Mouse (Mus musculus) heart, postnatal 14 days (tissue): Measurements from ENCODE around the gene Lrrc49. TPM values are rescaled to one million over a fixed set of nuclear protein-coding genes. Genes with fewer than 3 reads are reported as not detected.

Experiments
- DNase-seq, 2 experiments: peaks; one replicate each; pipeline ENCODE4 v3.0.0; 2021 to 2022
- intact Hi-C: fragments of 180-260 bp; cut with DNase I; formaldehyde crosslinking; loops from one replicate; pipeline ENCODE4 v1.15.1; 2025
- long read RNA-seq, 2 experiments: library from polyadenylated mRNA; stranded (forward); transcript quantifications; one replicate each; pipeline ENCODE4 v2.0.0; 2021
- total RNA-seq, 2 experiments: library from RNA; stranded (reverse); gene quantifications; 2 replicates each; pipeline ENCODE4 v1.2.3; 2021

Lrrc49 gene
- total RNA-seq, result 1 to 10 TPM; 5.7 to 6.8 TPM
- long read RNA-seq, experiment 1, partial matches to known transcripts, result 0 of 3 reads
- long read RNA-seq, experiment 1, other reads (novel, unspliced or antisense), result 0 of 3 reads
- long read RNA-seq, experiment 2, partial matches to known transcripts, result 0 of 2 reads
- long read RNA-seq, experiment 2, other reads (novel, unspliced or antisense), result 1 of 2 reads

GRCm38 (mm10) chr9:60687891-60688324 lies at the start of gene Lrrc49:
Gene Lrrc49 (minus strand): TSS chr9:60688158.
- intact Hi-C loops, result no loop called here
- peak; percentile 89 to 93 for DNase-seq

GRCm38 (mm10) chr9:60734321-60734720 lies 46.4 kb upstream of the Lrrc49 start:
- intact Hi-C loops, result no loop called here

GRCm38 (mm10) chr9:60724968-60725367 lies 37.0 kb upstream of the Lrrc49 start:
- intact Hi-C loops, result no loop called here
- no peak for DNase-seq

More at GRCm38 (mm10) chr9:60734321-60734720, 46.4 kb upstream of the Lrrc49 start:
- DNase-seq, result no peak

GRCm38 (mm10) chr9:60719687-60720086 lies 31.7 kb upstream of the Lrrc49 start:
- intact Hi-C loops, result loop anchor here (5.0 kb wide), 1 partner anchor 138 kb away; no protein-coding TSS in a partner anchor
- no peak for DNase-seq

GRCm38 (mm10) chr9:60718284-60718683 lies 30.3 kb upstream of the Lrrc49 start:
- DNase-seq, result peak; percentile 62 to 77
- intact Hi-C loops, result loop anchor here (1.0 to 5.0 kb wide), 2 partner anchors 26 to 139 kb away; no protein-coding TSS in a partner anchor

- DNase-seq, result peak in 1 of 2 experiments; percentile 11
- intact Hi-C loops, result loop anchor here (5.0 kb wide), 1 partner anchor 141 kb away; no protein-coding TSS in a partner anchor
These were observed 27.9 kb upstream of the Lrrc49 start for GRCm38 (mm10) chr9:60715828-60716227.

GRCm38 (mm10) chr9:60715271-60715670 lies 27.3 kb upstream of the Lrrc49 start:
- DNase-seq, result no peak
- intact Hi-C loops, result loop anchor here (5.0 kb wide), 1 partner anchor 142 kb away; no protein-coding TSS in a partner anchor

GRCm38 (mm10) chr9:60714191-60714590 lies 26.2 kb upstream of the Lrrc49 start:
- intact Hi-C loops, result no loop called here
- DNase-seq, result peak; percentile 20 to 32

- DNase-seq, result no peak
- intact Hi-C loops, result no loop called here
These were observed 25.7 kb upstream of the Lrrc49 start for GRCm38 (mm10) chr9:60713616-60714015.

- intact Hi-C loops, result no loop called here
- peak; percentile 66 to 67 for DNase-seq
These were observed 25.0 kb upstream of the Lrrc49 start, which contains the start of gene Larp6 for GRCm38 (mm10) chr9:60712771-60713541. Gene Larp6 (plus strand): TSS chr9:60712989.

- intact Hi-C loops, result no loop called here
- DNase-seq, result no peak
These were observed 24.1 kb upstream of the Lrrc49 start for GRCm38 (mm10) chr9:60712011-60712410.

GRCm38 (mm10) chr9:60709721-60710120 lies 21.8 kb upstream of the Lrrc49 start:
- DNase-seq, result no peak
- intact Hi-C loops, result no loop called here

- no peak for DNase-seq
- intact Hi-C loops, result no loop called here
These were observed 20.6 kb upstream of the Lrrc49 start for GRCm38 (mm10) chr9:60708606-60709005.

GRCm38 (mm10) chr9:60707594-60707993 lies 19.6 kb upstream of the Lrrc49 start:
- intact Hi-C loops, result no loop called here
- no peak for DNase-seq

- no peak for DNase-seq
- intact Hi-C loops, result no loop called here
These were observed 11.7 kb upstream of the Lrrc49 start for GRCm38 (mm10) chr9:60699581-60700231.

- peak; percentile 17 to 30 for DNase-seq
- intact Hi-C loops, result no loop called here
These were observed 8.5 kb upstream of the Lrrc49 start for GRCm38 (mm10) chr9:60696271-60696985.

GRCm38 (mm10) chr9:60693986-60694385 lies 6.0 kb upstream of the Lrrc49 start:
- intact Hi-C loops, result no loop called here
- DNase-seq, result peak in 1 of 2 experiments; percentile 40

- intact Hi-C loops, result no loop called here
- DNase-seq, result no peak
These were observed 4.7 kb upstream of the Lrrc49 start for GRCm38 (mm10) chr9:60692624-60693023.

GRCm38 (mm10) chr9:60687415-60687814 lies 543 bp downstream of the Lrrc49 start:
- no peak for DNase-seq
- intact Hi-C loops, result no loop called here

- intact Hi-C loops, result no loop called here
These were observed 5.2 kb downstream of the Lrrc49 start for GRCm38 (mm10) chr9:60682753-60683152.

More at GRCm38 (mm10) chr9:60682753-60683152, 5.2 kb downstream of the Lrrc49 start:
- no peak for DNase-seq
